Mouse (Mus musculus) forebrain, postnatal 0 days (tissue): ENCODE data around the gene Homez. TPM values are rescaled to one million over a fixed set of nuclear protein-coding genes. Genes with fewer than 3 reads are reported as not detected.

Experiments
- ATAC-seq: fragments of 200-750 bp; cut with Nextera tagmentation; 2 replicates; pipeline ENCODE4 v1.8.0; 2017; ENCODE audit warnings: mild to moderate bottlenecking, moderate library complexity
- DNase-seq: peaks from one replicate; pipeline ENCODE4 v3.0.0-alpha.2; 2015
- H3K27ac ChIP-seq: fragments of 300-500 bp; sonication (generic); 2 replicates; pipeline ENCODE4 v1.5.1; 2014; ENCODE audit warnings: low read depth, mild to moderate bottlenecking, antibody characterized with exemption, low read length, moderate library complexity, mixed read lengths
- H3K27me3 ChIP-seq: fragments of 300-500 bp; sonication (generic); 2 replicates; pipeline ENCODE4 v1.6.1; 2014; ENCODE audit warnings: mild to moderate bottlenecking, low read length, mixed read lengths; ENCODE audit not compliant: insufficient read depth
- H3K36me3 ChIP-seq: fragments of 300-500 bp; sonication (generic); 2 replicates; pipeline ENCODE4 v1.6.1; 2014; ENCODE audit warnings: mild to moderate bottlenecking, moderate library complexity; ENCODE audit not compliant: insufficient read depth
- H3K4me1 ChIP-seq: fragments of 300-500 bp; sonication (generic); 2 replicates; pipeline ENCODE4 v1.6.1; 2014; ENCODE audit warnings: antibody characterized with exemption; ENCODE audit not compliant: insufficient read depth
- H3K4me2 ChIP-seq: fragments of 300-500 bp; sonication (generic); 2 replicates; pipeline ENCODE4 v1.6.1; 2014; ENCODE audit warnings: low read depth, mild to moderate bottlenecking, moderate library complexity
- H3K4me3 ChIP-seq: fragments of 300-500 bp; sonication (generic); 2 replicates; pipeline ENCODE4 v1.5.1; 2014; ENCODE audit warnings: low read depth, low read length, mixed read lengths
- H3K9ac ChIP-seq: fragments of 300-500 bp; sonication (generic); 2 replicates; pipeline ENCODE4 v1.6.1; 2014; ENCODE audit warnings: mild to moderate bottlenecking
- H3K9me3 ChIP-seq: fragments of 300-500 bp; sonication (generic); 2 replicates; pipeline ENCODE4 v1.6.1; 2016; ENCODE audit warnings: low read length
- CTCF ChIP-seq: sonication (generic); IDR thresholded peaks from 2 replicates; pipeline ENCODE4 v1.5.1; 2016; ENCODE audit warnings: antibody characterized with exemption, control low read depth, low read depth
- WGBS: fragments of 180-500 bp; shearing (Covaris S2); extraction: QIAGEN DNeasy Blood & Tissue Kit; methylation state at CpG from one replicate; pipeline ENCODE4 v1.1.7; 2014; 5-methylcytosine and 5-hydroxymethylcytosine counted together
- polyA plus RNA-seq: library from polyadenylated mRNA; unstranded; fragments of >200 nt; fragmentation: Nextera tagmentation; extraction: Ambion mirVana; gene quantifications from 2 replicates; pipeline ENCODE4 v1.2.1, GENCODE M21; 2015
- total RNA-seq: library from RNA; depleted of rRNA; stranded (reverse); fragments of >200 nt; gene quantifications from 2 replicates; pipeline ENCODE4 v1.2.3, GENCODE M21; 2014; rRNA removed

Homez gene
- 7.1 and 7.2 TPM in 2 replicates for total RNA-seq
- polyA plus RNA-seq: 2.7 and 6.9 TPM in 2 replicates

DNA sequence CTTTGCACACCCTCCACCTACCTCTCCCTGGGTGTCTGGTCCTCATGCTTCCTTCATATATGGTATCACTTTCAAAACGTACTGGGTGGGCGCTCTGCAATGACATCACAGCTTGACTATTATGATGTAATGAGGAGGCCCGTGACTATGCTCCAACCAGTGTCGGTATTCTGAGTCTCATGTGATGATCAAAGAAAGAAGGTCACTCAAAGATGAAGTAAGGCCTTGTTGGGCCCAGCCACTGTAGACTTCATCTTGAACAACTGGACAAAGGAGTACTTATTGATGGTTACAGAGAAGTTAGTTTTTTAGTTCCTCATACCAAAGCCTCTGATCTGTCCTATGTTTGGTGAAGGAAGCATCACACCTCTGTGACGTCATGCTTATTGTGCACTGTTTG, at the start of gene Homez:
TSS of gene Homez (minus strand) at position 101 of the 400 bp plus-strand sequence.
- no peak within 1 kb of the TSS for H3K27ac ChIP-seq
- 91% methylated on average over 5 of the region's 5 CpGs for WGBS
- no peak for ATAC-seq

DNA sequence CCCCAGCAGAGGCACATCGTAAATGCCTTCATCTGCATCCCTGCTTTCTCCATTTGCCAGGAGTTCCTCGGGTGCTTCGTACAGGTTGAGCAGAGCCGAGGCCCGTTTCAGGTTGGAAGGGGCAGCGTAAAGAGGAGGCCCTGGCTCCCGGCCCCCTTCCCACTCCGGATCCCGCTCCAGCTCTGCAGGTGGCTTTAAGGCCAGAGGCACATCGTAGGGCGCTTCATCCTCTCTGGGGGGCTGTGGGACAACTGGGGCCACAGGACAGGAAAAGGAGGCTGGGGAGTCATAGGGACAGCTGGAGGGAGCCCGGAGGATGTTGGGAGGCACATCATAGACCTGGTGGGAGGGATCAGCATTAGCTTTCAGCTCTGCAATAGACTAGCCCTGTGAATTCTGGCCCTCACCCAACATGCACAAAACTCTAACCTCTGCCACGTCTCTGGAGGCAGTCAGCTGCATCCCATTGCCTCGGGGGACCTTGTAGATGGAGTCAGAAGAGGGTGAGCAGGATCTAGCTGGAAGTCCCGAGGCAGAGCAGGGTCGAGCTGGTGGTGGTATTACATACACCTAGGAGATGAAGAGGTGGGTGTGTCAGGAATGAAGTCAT, 49.4 kb upstream of the Homez start:
- Histone ChIP-seq H3K27me3 (no peaks in the 10 kb centered on the region), H3K36me3 (peaks cover 28% of the 10 kb centered on the region), H3K4me2 (no peak overlapping the region), H3K4me1 (peaks cover under 1% of the 10 kb centered on the region; the same call in 1 of the 2 replicates), H3K27ac (no peak overlapping the region), H3K4me3 (no peak overlapping the region), H3K9ac (no peak overlapping the region), H3K9me3 (0 out of 2 replicates have a peak, but pooled peaks cover 8% of the 10 kb centered on the region)
- no peak for DNase-seq
- no peak for ATAC-seq
- no peak for TF ChIP-seq CTCF
- 95% methylated on average over 16 of the region's 16 CpGs for WGBS

More for the DNA sequence above, at the start of gene Homez:
- TF ChIP-seq CTCF: no peak
- Histone ChIP-seq H3K4me3 (no peak within 1 kb of the TSS), H3K27me3 (no peaks in the 10 kb centered on the region), H3K9ac (no peak within 1 kb of the TSS), H3K4me2 (no peak within 1 kb of the TSS), H3K9me3 (no peaks in the 10 kb centered on the region), H3K36me3 (peaks cover 3% of the 10 kb centered on the region; the same call in 1 of the 2 replicates), H3K4me1 (peaks cover 3% of the 10 kb centered on the region; the same call in 1 of the 2 replicates)
- no peak for DNase-seq

DNA sequence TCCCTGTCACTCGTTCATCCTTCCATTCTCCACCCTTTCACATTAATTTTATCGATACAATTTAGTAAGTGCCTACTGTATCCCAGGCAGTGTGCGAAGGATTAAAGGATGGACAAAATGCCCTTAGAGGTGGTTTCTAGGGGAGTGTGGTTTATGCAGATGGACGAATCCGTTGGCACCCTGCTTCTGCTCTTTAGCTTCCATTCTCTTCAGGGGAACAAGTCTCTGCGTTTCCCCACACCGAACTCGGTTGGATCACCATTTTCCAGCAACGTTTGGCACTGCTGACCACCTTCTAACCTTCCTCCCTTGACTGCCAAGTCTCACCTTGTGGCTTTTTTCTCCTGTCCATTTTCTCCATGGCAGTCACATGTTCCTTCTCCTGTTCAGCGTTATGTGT, 42.6 kb upstream of the Homez start:
- peaks cover 37% of the 10 kb centered on the region for H3K36me3 ChIP-seq
- H3K4me3 ChIP-seq: peak overlapping the region; percentile 76
- no peak for TF ChIP-seq CTCF
- WGBS: 9% methylated on average over 10 of the region's 10 CpGs
- no peak for ATAC-seq
- H3K27ac ChIP-seq: peak overlapping the region; percentile 89
- H3K9ac ChIP-seq: peak overlapping the region; percentile 89
- H3K9me3 ChIP-seq: no peaks in the 10 kb centered on the region
- DNase-seq: no peak
- peak overlapping the region; percentile 97 for H3K4me2 ChIP-seq
- no peaks in the 10 kb centered on the region for H3K27me3 ChIP-seq
- H3K4me1 ChIP-seq: peaks cover 12% of the 10 kb centered on the region; the same call in 1 of the 2 replicates

DNA sequence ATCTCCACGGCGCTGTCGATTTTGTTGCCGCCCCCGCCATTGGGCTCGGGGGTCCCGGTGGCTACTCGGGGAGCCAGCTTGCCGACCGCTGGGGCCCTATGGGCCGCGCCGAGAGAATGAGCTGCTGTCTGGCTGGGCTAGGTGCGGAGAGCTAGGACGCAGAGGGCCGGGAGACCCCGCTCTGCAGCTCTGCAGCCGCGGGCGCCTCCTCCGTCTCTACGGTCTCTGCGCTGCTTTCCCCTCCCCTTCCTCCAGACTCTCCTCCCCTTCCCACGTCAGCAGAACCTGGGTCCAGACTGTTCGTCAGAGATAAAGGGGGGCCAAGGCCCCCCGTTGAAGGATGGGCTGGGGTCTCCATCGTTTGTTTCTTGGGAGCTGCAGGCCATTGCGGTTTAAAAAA, 42.1 kb upstream of the Homez start, which contains the start of gene Slc22a17:
TSS of gene Slc22a17 (minus strand) at position 247 of the 400 bp plus-strand sequence.
- DNase-seq: peak; percentile 94
- peak within 1 kb of the TSS; percentile 76 for H3K4me3 ChIP-seq
- peaks cover 12% of the 10 kb centered on the region; the same call in 1 of the 2 replicates for H3K4me1 ChIP-seq
- TF ChIP-seq CTCF: 0 out of 2 replicates have a peak, but pooled peaks have one; percentile 20
- peak; percentile 97 for ATAC-seq
- H3K36me3 ChIP-seq: peaks cover 42% of the 10 kb centered on the region
- H3K9me3 ChIP-seq: no peaks in the 10 kb centered on the region
- peak within 1 kb of the TSS; percentile 97 for H3K4me2 ChIP-seq
- peak within 1 kb of the TSS; percentile 89 for H3K27ac ChIP-seq
- H3K9ac ChIP-seq: peak within 1 kb of the TSS; percentile 89
- WGBS: under 1% methylated on average over 27 of the region's 28 CpGs
- H3K27me3 ChIP-seq: no peaks in the 10 kb centered on the region

DNA sequence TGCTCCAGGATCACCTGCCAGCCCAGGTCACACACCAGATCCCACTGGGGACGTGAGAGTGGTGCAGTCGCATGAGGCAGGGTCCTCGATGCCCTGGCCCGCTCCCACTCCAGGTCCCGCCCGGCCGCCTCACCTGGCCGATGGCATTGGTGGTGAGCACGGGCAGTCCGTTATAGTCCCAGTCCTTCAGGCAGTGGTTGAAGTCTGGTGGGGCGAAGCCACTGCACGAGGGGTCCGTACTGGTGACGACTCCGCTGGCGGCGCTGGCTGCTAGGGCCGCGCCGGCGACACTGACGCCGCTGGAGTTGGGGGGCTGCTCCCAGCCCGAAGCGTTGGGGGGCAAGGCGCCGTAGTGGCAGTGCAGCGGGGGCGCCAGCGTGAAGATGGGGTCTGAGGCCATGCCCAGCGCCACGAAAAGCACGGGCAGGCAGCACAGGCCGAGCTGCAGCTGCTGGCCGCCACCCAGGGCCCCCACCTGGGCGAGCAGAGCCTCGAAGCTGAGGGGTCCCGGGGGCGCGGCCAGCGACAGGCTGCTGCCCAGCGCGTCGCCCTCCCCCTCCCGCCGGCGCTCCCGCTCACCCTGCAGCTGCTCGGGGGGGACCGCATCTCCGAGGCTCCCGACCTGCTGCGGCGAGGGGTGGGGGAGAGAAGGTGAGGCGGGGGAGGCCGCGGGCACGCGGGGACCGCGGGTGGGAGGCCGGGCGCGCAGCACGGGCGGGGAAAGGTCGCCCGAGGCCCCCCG, 41.5 kb upstream of the Homez start:
- peak overlapping the region; percentile 97 for H3K4me2 ChIP-seq
- peak overlapping the region; percentile 89 for H3K27ac ChIP-seq
- DNase-seq: peak; percentile 58
- peak overlapping the region; percentile 76 for H3K4me3 ChIP-seq
- peak overlapping the region; percentile 89 for H3K9ac ChIP-seq
- WGBS: 2% methylated on average over 54 of the region's 69 CpGs
- H3K9me3 ChIP-seq: no peaks in the 10 kb centered on the region
- ATAC-seq: peak; percentile 68
- peak; percentile 4; the same call in 1 of the 2 replicates for TF ChIP-seq CTCF
- H3K36me3 ChIP-seq: peaks cover 43% of the 10 kb centered on the region
- H3K27me3 ChIP-seq: no peaks in the 10 kb centered on the region
- H3K4me1 ChIP-seq: peaks cover 12% of the 10 kb centered on the region; the same call in 1 of the 2 replicates

DNA sequence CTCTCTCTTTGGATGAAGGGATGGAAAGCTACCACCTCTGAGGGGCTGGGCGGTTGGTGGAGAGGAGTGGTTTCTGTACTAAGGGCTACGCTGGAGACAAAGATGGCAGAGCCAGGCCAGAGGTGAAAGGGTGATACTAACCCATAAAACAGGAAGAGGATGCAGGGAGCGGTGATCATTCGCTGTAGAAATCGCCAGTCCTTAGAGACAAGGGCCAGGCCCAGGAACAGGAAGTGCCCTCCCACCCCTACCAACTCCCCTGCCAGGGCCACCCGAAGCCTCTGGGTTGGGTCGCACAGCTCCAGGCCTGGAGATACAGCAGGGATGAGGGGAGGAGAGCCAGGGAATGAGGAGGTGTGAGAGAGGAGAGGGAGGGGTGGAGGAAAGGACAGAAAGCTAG, 37.9 kb upstream of the Homez start:
- H3K9me3 ChIP-seq: no peaks in the 10 kb centered on the region
- peaks cover 52% of the 10 kb centered on the region for H3K36me3 ChIP-seq
- ATAC-seq: no peak
- 90% methylated on average over 7 of the region's 7 CpGs for WGBS
- H3K9ac ChIP-seq: peak overlapping the region; percentile 3; the same call in 1 of the 2 replicates
- no peak overlapping the region for H3K27ac ChIP-seq
- H3K4me1 ChIP-seq: peaks cover 10% of the 10 kb centered on the region; the same call in 1 of the 2 replicates
- no peak for TF ChIP-seq CTCF
- no peaks in the 10 kb centered on the region for H3K27me3 ChIP-seq
- H3K4me3 ChIP-seq: no peak overlapping the region
- H3K4me2 ChIP-seq: no peak overlapping the region
- no peak for DNase-seq
